Mouse (Mus musculus) ovary, adult 18-20 months (tissue): ENCODE data around the gene Atf7.
A peak's percentile ranks its signal among the peaks of the same experiment; 100 is the strongest.

ENCODE experiments used
- DNase-seq: peaks from one replicate; pipeline ENCODE4 v3.0.0; 2022; ENCODE audit warnings: low spot score, mixed read lengths

Gene Atf7

DNA sequence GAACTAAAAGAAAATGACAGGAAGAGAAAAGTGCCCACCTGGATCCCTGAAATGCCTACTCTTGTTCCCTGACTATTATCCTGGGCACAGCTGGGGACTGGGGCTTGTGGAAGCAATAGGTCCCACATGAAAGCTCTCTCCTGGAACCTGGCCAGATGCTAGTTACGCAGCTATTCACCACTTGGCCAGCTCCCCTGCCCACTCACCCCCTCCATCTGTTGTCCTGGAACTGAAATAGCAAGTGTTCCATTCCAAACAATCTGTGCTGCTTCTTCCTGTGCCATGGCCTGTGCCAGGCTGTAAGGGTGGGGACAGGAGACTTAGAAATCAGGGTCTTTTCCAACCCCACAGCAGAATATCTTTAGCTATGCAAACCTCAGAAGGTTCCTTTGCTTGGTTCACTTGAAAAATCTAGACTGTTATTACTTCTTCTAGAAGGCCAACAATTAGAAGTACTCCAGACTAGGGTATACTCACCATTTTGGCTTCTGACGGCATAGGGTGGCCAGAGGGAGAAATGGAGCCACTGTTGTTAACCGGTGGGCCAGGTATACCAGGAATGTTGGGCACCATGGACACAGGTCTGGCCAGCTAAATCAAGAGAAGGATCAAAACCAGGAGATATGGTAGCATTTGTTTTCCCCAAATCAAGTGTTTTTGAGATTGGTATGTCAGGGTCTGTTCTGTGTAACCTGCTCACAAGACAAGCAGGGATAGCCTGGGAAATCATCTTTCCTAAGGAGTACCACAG lies 78.4 kb downstream of the Atf7 start:
- peak; percentile 26 for DNase-seq

- DNase-seq, result no peak
These were observed 79.0 kb downstream of the Atf7 start for GRCm38 (mm10) chr15:102546246-102546645.

DNA sequence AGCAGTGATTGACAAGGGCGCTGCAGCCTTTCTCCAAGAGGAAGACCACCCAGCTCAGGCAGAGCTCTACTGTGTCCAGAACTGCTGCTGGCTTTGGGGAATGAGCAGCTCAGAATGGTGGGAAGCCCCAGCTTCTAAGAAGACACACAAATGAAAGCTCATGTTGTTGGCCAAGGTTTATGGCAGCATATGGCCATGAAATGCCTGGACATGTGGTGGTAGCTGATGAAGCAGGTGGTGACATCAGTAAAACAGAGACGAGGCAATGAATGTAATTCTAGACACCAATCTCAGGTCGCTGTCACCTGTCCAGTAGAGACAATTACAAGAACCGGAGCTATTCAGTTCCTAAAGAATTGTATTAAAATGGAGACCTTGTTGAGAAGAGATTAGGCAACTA lies 80.5 kb downstream of the Atf7 start:
- no peak for DNase-seq

GRCm38 (mm10) chr15:102533926-102534325 lies 91.3 kb downstream of the Atf7 start:
- DNase-seq, result no peak

- no peak for DNase-seq
These were observed 93.0 kb downstream of the Atf7 start for GRCm38 (mm10) chr15:102532106-102532900.

DNA sequence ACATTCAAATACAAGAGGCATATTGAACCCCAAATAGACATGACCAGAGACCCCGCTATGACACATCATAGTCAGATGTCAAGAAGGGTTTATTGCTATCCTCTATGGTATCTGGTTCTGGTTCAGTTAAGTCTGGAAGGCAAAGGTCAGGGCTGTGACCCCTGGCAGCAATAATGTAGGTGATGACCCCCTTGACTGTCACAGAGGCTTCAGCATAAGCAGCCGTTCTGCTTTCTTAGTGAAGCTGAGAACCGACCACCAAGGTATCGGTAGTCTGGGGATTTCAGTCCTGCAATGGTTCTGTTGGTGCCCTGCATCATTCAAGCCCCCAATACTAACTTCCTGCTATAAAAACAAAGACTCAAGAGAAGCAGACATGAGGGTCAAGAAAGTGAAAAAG lies 93.7 kb downstream of the Atf7 start:
- DNase-seq, result no peak

DNA sequence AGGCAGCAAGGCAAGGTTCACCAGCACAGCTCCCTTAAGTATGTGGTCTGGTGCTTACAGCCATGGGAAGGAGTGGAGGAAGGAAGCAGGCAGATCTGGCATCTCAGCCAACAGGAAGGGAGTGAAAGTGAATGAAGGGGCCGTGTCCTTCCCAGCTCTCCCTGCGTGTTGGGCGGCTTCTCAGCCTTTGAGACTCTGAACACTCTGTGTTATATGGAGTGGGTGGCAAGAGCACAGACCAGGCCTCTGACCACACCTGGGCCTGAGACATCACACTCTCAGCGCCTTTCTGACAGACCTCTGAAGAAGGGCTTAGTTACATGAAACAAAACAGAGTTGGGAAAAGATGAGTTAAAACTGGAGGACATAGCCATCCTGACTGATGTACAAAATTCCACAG lies 94.7 kb downstream of the Atf7 start:
- no peak for DNase-seq

- no peak for DNase-seq
These were observed 96.9 kb downstream of the Atf7 start for GRCm38 (mm10) chr15:102528396-102528795.

GRCm38 (mm10) chr15:102527936-102528335 lies 97.3 kb downstream of the Atf7 start:
- DNase-seq, result no peak

GRCm38 (mm10) chr15:102526111-102527002 lies 98.9 kb downstream of the Atf7 start:
- DNase-seq, result no peak

DNA sequence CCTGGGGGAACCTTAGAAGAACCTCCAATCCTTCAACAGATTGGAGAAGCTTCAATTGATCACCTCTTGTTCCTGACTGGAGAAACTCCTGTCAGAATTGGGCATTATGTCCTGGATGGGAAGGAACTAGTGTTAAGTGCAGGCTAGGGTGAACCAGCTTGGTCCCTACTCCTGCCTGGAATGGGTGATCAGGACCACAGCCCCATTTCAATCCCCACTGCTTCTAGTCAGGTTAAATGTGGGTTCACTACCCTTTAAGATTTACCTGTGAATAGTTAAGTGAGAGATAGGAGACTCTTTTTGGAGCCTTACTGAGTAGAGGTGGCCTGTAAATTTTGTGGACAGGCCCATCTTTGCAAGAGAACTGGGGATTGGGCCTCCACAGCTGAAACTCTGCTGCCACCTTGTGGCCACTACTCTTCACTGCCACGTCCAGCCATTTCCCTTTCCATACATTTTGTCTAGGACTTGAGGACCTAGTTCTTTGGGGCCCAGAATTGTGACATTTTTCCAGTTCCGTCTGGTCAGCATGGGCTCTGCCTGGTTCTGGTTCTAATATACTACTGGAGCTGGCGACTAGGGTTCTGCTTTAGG lies 100.3 kb downstream of the Atf7 start, which contains the start of gene Npff:
TSS of gene Npff (minus strand) at position 51 of the 594 bp plus-strand sequence.
- DNase-seq, result no peak

- no peak for DNase-seq
These were observed 103.8 kb downstream of the Atf7 start for GRCm38 (mm10) chr15:102521480-102521879.

DNA sequence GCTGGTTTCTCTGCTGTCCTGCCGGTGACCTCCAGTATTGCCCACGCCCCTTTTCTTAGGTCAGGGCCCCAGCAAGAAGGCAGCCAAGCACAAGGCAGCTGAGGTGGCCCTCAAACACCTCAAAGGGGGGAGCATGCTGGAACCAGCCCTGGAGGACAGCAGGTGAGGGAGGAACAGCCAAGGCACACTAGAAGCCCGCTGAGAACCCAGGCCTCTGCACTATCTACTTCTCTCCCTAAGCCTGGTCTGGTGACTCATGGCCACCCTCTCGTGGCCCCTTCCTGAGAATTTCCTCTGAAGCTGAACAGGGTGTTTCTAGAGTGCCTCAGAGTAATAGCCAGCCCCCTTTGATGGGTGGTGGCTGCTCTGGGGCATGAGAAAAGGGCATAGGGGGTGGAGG lies 104.8 kb downstream of the Atf7 start:
- no peak for DNase-seq

GRCm38 (mm10) chr15:102519211-102520141 lies 105.8 kb downstream of the Atf7 start:
- DNase-seq, result no peak

GRCm38 (mm10) chr15:102518859-102519201 lies 106.4 kb downstream of the Atf7 start:
- no peak for DNase-seq

GRCm38 (mm10) chr15:102517976-102518858 lies 107.0 kb downstream of the Atf7 start, which contains the start of gene Tarbp2:
TSS of gene Tarbp2 (plus strand) at chr15:102518192.
- peak; percentile 100 for DNase-seq

DNA sequence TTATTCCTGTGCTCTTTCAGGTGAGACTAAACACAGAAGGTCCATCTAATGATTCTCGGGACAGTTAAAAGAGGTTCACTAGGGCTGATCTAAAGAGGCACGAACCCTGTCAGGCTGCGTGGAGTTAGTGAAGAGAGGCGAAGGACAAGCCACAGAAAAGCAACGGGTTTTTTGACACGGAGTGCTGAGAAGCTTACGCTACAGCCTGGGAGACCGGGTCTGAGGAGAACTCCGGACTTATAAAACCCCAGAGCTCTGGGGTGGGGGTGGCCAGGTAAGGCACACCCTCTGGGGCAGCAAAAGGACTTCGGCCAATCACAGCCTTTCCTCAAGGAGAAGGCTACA lies 107.7 kb downstream of the Atf7 start:
- DNase-seq, result no peak

DNA sequence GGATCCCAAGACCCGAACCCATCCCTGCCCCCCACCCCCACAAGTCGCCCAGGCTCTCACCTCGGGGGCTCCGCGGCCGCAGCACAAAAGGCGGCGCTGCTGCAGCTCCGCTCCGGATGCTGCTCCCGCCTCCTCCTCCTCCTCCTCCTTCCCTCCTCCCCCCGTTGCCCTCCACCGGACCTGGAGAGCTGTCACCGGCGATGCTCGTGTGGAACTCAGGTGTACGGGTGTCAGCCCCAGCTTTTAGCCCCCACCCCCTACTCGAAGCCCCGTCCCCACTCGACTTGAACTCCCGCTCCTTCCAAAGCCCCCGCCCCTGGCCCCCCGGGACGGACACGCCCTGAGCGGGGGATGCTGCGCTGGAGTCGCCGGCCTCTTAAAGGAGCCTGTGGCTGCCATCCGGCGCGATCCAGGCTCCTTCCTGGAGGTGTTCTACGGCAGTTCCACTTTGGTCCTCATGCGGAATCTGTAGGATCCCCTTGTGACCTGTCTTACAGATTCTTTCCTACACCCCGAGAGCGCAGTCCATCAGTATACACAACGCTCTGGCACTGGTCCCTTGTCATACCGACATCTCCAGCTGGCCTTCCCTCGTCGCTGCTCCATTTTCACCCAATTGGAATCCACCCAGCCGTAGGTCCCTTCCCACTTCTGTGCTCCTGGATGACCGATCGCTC lies 108.4 kb downstream of the Atf7 start, which contains the start of gene Map3k12:
TSS of gene Map3k12 (minus strand) at position 337 of the 677 bp plus-strand sequence.
- DNase-seq, result peak; percentile 57

- no peak for DNase-seq
These were observed 109.0 kb downstream of the Atf7 start for GRCm38 (mm10) chr15:102516293-102516692.
